Mouse (Mus musculus) layer of hippocampus, adult 11-12 months (tissue): ENCODE measurements around the gene Kcnh2.

Source experiments
- DNase-seq: peaks from one replicate; pipeline ENCODE4 v3.0.0; 2022; ENCODE audit warnings: low spot score

Gene Kcnh2

GRCm38 (mm10) chr5:24346313-24346712 is 5.1 kb downstream of the Kcnh2 start:
- no peak for DNase-seq

GRCm38 (mm10) chr5:24344477-24345051 is 6.8 kb downstream of the Kcnh2 start:
- DNase-seq: no peak

- no peak for DNase-seq
Observed at GRCm38 (mm10) chr5:24343977-24344436, 7.4 kb downstream of the Kcnh2 start.

GRCm38 (mm10) chr5:24343379-24343778 is 8.0 kb downstream of the Kcnh2 start:
- no peak for DNase-seq

- DNase-seq: no peak
Observed at GRCm38 (mm10) chr5:24342966-24343365, 8.4 kb downstream of the Kcnh2 start.

GRCm38 (mm10) chr5:24342205-24342963 is 9.0 kb downstream of the Kcnh2 start:
- DNase-seq: no peak

GRCm38 (mm10) chr5:24337821-24338220 is 13.6 kb downstream of the Kcnh2 start:
- DNase-seq: no peak

- no peak for DNase-seq
Observed at GRCm38 (mm10) chr5:24337366-24337765, 14.0 kb downstream of the Kcnh2 start.

- peak; percentile 48 for DNase-seq
Observed at GRCm38 (mm10) chr5:24335888-24336511, 15.4 kb downstream of the Kcnh2 start.

GRCm38 (mm10) chr5:24334749-24335148 is 16.7 kb downstream of the Kcnh2 start:
- no peak for DNase-seq

GRCm38 (mm10) chr5:24332401-24332800 is 19.0 kb downstream of the Kcnh2 start:
- DNase-seq: no peak

GRCm38 (mm10) chr5:24329965-24330298 is 21.5 kb downstream of the Kcnh2 start:
- DNase-seq: no peak

- DNase-seq: no peak
Observed at GRCm38 (mm10) chr5:24329212-24329964, 22.0 kb downstream of the Kcnh2 start.

- no peak for DNase-seq
Observed at GRCm38 (mm10) chr5:24328813-24329211, 22.6 kb downstream of the Kcnh2 start.

GRCm38 (mm10) chr5:24326842-24327417 is 24.5 kb downstream of the Kcnh2 start:
- DNase-seq: no peak

- no peak for DNase-seq
Observed at GRCm38 (mm10) chr5:24326166-24326841, 25.1 kb downstream of the Kcnh2 start.

- DNase-seq: no peak
Observed at GRCm38 (mm10) chr5:24325251-24325650, 26.2 kb downstream of the Kcnh2 start.

GRCm38 (mm10) chr5:24321711-24322682 is 29.4 kb downstream of the Kcnh2 start:
- DNase-seq: no peak

GRCm38 (mm10) chr5:24320894-24321293 is 30.5 kb downstream of the Kcnh2 start:
- no peak for DNase-seq

GRCm38 (mm10) chr5:24320467-24320813 is 31.0 kb downstream of the Kcnh2 start:
- no peak for DNase-seq
